Mouse (Mus musculus) testis, postnatal 10 days (tissue): Measurements from ENCODE around the gene Rnf166.
A peak's percentile ranks its signal among the peaks of the same experiment; 100 is the strongest.

Source experiments
- DNase-seq: peaks from one replicate; pipeline ENCODE4 v3.0.0; 2021; ENCODE audit warnings: low spot score

Gene Rnf166

GRCm38 (mm10) chr8:122475580-122476320, at the start of gene Rnf166, which contains the start of gene Ctu2:
Gene Rnf166 (minus strand): TSS chr8:122476064.
Gene Ctu2 (plus strand): TSS chr8:122476143.
- peak; percentile 97 for DNase-seq

- no peak for DNase-seq
Observed at GRCm38 (mm10) chr8:122525004-122525403, 49.1 kb upstream of the Rnf166 start.

- DNase-seq = no peak
Observed at GRCm38 (mm10) chr8:122524506-122524905, 48.6 kb upstream of the Rnf166 start.

GRCm38 (mm10) chr8:122523652-122524360, 47.9 kb upstream of the Rnf166 start:
- DNase-seq = no peak

GRCm38 (mm10) chr8:122522796-122523651, 47.2 kb upstream of the Rnf166 start:
- DNase-seq = no peak

GRCm38 (mm10) chr8:122520611-122521010, 44.7 kb upstream of the Rnf166 start:
- no peak for DNase-seq

GRCm38 (mm10) chr8:122517541-122518190, 41.8 kb upstream of the Rnf166 start:
- no peak for DNase-seq

GRCm38 (mm10) chr8:122515699-122516098, 39.8 kb upstream of the Rnf166 start:
- DNase-seq = no peak

- no peak for DNase-seq
Observed at GRCm38 (mm10) chr8:122512392-122512791, 36.5 kb upstream of the Rnf166 start.

- DNase-seq = no peak
Observed at GRCm38 (mm10) chr8:122511552-122511951, 35.7 kb upstream of the Rnf166 start.

- peak; percentile 85 for DNase-seq
Observed at GRCm38 (mm10) chr8:122500856-122501255, 25.0 kb upstream of the Rnf166 start.

- no peak for DNase-seq
Observed at GRCm38 (mm10) chr8:122497912-122498311, 22.0 kb upstream of the Rnf166 start.

- DNase-seq = no peak
Observed at GRCm38 (mm10) chr8:122497016-122497734, 21.3 kb upstream of the Rnf166 start.

- DNase-seq = no peak
Observed at GRCm38 (mm10) chr8:122488387-122488786, 12.5 kb upstream of the Rnf166 start.

GRCm38 (mm10) chr8:122484831-122485230, 9.0 kb upstream of the Rnf166 start:
- no peak for DNase-seq

- no peak for DNase-seq
Observed at GRCm38 (mm10) chr8:122483877-122484276, 8.0 kb upstream of the Rnf166 start.

GRCm38 (mm10) chr8:122482448-122482847, 6.6 kb upstream of the Rnf166 start:
- DNase-seq = no peak

- DNase-seq = peak; percentile 75
Observed at GRCm38 (mm10) chr8:122474951-122475560, 808 bp downstream of the Rnf166 start.

GRCm38 (mm10) chr8:122473911-122474421, 1.9 kb downstream of the Rnf166 start:
- no peak for DNase-seq

GRCm38 (mm10) chr8:122470691-122471090, 5.2 kb downstream of the Rnf166 start:
- no peak for DNase-seq

- no peak for DNase-seq
Observed at GRCm38 (mm10) chr8:122469965-122470364, 5.9 kb downstream of the Rnf166 start.
